Mouse (Mus musculus): ENCODE measurements around the gene Pgap3. TPM values are rescaled to one million over a fixed set of nuclear protein-coding genes. Genes with fewer than 3 reads are reported as not detected.

Gene Pgap3
- total RNA-seq (2021), result 1 to 10 TPM; 8.9 to 9.6 TPM

DNA sequence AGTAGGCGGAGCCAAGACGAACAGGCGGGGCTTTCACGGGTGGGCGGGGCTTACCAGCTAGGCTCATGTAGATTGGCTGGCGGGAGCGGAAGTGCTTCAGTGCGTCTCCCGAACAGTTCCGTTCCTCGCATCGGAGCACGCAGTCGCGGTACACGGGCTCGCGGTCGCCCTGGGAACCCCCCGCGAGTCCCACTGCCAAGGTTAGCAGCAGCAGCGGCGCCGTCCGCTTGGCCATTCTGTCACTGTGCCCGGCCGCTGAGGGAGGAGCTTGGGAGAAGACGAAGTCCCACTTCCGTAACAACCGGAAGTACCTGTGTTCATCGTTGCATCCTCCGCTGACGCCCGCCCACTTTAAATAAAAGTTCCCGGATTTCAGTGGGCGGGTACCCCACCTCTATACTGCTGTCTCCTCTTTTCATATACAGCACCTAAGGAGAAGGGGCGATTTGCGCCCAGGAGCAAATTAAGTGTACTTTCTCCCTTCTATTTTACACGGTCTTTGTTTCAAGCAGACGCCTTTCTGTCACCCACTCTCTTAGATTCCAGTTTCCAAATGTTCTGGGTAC, at the start of gene Pgap3:
Gene Pgap3 (minus strand): TSS at position 330 of the 566 bp plus-strand sequence.
- DNase-seq (ENCODE audit: extremely low spot score in 1 of 2, low spot score in 1 of 2), result peak; percentile 68 to 87

DNA sequence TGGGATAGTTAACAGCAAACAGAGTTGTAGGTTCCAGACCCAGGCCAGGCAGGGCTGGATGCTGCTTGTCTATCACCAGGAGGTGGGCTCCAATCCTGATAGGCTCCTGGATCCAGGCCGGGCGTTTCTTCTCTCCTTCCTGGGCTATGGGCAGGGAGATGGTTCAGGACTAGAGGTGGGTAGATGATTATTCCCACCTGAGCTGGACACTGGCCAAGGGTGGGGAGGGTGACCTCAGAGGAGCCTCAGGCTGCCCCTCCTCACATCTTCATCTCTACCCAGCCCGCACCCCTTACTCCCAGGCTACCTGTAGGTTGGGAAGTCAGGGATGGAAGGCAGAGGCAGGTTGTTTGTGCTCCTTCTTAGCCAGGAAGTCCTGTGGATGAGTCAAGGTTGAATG, 49.1 kb upstream of the Pgap3 start:
- DNase-seq (ENCODE audit: extremely low spot score in 1 of 2, low spot score in 1 of 2), result no peak

DNA sequence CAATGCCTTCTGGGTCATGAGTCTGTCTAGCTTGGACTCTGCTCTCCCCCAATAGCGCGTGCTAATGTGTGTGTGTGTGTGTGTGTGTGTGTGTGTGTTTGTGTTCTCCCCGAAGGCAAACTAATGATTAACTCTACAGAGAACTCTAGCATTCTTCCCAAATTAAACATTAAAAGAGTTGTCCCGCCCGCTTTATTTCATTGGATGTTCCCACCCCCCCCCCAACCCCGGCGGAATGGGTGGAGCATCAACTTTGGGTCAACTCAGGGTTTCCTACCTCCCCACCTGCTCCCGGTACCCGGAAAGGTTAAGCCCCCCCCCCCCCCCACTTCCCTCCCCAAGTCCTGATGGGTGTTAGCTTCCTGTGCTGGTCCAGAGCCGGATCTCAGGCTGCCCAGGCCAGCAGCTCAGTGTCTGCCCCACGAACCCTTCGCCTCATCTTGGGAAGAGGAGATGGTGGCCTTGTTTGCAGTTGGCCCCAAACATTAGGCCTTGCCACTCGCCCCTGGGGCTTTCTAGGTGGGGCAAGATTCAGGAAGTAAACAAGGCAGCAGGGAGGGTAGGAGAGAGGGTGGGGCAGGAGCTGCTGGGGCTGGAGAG, 48.0 kb upstream of the Pgap3 start:
- no peak for DNase-seq (ENCODE audit: extremely low spot score in 1 of 2, low spot score in 1 of 2)

DNA sequence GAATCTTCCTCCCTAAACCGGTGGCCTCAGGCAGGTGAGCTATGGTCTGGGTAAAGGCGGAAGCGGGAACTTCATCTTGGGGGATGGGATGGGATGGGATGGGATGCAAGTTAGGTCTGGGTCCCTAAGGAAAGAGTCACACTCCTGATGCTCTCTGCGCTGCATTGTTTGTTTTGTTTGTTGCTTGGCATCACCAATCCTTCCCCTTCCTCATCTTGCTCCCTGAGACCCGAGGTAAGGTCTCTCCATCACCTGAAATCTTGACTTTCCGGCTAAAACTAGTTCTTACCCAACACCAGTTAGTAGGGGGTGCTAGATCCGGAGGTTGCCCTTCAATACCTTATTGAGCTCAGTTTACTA, 47.2 kb upstream of the Pgap3 start:
- DNase-seq (ENCODE audit: extremely low spot score in 1 of 2, low spot score in 1 of 2), result no peak

DNA sequence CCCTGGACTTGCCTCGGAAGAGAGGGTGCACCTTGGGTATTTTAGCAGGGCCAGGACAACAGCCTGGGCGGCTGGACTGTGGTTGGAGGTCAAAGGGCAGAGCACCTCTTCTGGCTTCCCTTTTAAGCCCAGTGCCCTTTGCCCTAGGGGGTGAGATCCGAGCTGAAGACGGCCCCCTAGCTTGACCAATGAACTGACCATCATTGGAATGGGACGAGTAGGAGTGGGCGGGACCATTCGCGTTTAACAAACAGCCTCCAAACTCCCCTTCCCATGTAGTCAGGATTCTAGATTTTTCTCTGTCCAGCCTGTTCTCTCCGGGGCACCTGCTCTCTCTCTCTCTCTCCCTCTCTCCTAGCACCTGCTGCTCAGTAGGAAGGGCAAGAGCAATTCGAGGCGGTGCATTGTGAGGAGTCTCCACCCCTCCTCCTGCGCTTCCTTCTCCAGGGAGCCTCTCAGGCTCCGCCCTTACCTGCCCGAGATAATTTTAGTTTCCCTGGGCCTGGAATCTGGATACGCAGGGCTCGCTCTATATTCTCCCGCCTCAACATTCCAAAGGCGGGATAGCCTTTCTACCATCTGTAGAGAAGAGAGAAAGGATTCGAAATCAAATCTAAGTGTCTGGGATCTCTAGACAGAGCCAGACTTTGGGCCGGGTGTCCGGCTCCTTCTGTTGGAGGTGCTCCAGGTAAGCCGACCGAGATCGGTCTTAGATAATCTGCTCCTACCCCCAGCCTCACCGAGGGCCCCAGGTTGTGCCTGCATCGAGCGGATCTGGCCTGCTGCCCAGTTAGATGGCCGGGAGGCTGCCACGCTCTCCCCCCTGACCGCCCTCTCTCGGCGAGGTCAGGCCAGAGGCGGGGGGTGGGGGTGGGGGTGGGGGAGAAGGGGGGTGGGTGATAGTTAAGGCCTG, 46.5 kb upstream of the Pgap3 start:
- no peak for DNase-seq (ENCODE audit: extremely low spot score in 1 of 2, low spot score in 1 of 2)

DNA sequence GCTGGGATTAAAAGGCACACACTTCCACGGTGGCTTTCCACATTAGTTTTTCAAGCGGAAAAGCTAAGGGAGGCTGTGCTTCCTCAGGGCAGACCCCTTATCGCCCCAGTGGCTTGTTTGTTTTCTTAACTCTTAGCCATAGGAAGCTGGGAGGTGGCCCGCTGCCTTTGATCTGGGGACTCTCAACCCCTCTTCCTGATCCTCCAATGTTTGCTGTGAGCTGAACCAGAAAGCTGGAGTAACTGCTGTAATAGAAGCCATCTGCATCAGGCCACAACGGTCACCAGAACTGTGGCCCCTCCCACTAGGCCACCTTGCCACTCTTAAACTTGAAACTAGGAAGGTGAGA, 45.9 kb upstream of the Pgap3 start, which contains the start of gene Grb7:
Gene Grb7 (plus strand): TSS at position 182 of the 349 bp plus-strand sequence.
- DNase-seq (ENCODE audit: extremely low spot score in 1 of 2, low spot score in 1 of 2), result no peak

DNA sequence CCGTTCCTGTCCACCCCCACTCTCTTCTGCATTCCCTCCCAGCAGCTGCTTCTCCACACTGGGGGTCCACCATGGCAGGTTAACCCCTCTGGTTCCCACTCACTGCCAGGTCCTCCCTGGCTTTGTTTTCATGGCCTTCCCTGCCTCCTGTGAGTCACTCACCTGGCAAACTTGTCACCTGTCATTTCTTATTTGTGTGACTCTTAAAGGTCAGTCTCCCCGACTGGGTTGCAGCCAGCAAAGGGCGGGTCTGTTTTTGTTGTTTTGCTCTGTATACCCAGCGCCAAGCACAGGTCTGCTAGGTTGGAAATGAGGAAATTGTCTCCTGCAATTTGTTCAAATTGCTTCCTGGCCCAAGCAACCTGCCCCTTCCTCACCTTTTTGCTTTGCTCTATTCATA, 45.4 kb upstream of the Pgap3 start:
- no peak for DNase-seq (ENCODE audit: extremely low spot score in 1 of 2, low spot score in 1 of 2)

DNA sequence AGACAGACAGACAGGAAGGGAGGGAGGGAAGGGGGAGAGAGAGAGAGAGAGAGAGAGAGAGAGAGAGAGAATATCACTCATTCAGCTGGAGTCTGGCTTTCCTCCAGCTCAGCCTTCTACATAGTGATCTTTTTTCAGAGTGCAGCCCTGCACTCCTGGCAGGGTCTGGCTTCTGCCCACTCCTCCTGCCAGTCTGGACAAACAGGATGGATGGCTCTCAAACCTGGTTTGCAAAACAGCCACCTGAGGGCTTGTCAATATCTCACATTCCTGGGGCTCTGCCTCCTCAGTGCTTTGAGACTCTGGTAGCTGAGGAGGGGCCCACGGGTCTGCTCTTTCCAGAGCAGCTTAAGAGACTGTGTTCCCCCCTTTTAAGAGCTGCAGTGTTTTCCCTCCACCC, 44.9 kb upstream of the Pgap3 start:
- DNase-seq (ENCODE audit: extremely low spot score in 1 of 2, low spot score in 1 of 2), result no peak

DNA sequence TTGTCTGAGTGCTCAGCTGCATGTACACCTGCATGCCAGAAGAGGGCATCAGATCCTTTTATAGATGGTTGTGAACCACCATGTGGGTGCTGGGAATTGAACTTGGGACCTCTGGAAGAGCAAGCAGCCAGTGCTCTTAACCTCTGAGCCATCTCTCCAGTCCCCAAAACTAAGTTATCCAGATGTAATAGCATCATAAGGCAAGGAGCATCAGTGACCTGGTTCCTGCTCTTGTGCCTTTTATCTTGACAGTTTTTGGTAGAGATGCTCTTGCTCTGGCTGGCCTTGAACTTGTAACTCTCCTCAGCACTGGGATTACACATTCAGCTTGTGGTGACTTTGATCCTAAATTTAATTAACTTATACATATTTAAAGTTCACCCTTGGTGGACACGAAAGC, 43.4 kb upstream of the Pgap3 start:
- no peak for DNase-seq (ENCODE audit: extremely low spot score in 1 of 2, low spot score in 1 of 2)

DNA sequence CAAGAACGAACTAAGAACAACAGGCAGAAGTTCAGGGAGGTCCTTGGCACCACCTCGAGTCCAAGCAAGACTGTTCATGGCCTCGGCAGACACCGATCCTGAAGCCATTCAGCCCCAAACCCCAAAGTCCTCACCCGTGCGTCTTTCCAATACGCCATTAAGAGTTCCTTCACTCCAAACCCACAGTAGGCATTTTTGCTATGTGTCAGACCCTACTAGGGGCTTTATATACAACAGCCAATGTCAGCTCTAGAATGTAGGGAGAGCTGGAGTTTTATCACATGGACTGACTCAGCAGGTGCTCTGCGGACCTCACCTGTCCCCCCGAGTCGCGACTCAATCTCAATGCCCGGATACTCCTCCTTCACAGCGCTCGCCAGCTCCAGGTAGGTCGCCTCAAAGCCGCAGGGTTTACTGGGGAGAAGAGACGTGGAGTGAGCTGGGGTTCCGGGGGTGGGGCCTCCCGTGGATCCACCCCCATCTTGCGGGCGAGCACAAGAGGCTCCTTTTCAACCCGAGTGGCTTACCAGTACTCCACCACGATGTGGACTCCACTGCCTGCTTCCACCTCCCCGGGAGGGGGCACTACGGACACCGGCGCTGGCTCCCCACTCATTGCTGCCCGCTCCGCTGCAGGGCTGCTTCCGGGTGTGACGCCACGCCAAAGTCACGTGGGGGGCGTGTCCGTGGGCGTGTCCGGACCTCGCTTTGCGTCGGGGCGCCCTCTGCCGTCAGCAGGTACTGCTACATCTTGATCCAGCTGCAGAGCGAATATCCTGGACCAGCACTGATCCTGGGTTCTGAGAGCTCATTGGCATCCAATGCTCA, 38.3 kb upstream of the Pgap3 start, which contains the start of gene Mien1:
Gene Mien1 (minus strand): TSS at position 661 of the 828 bp plus-strand sequence.
- peak; percentile 97 to 98 for DNase-seq (ENCODE audit: extremely low spot score in 1 of 2, low spot score in 1 of 2)

DNA sequence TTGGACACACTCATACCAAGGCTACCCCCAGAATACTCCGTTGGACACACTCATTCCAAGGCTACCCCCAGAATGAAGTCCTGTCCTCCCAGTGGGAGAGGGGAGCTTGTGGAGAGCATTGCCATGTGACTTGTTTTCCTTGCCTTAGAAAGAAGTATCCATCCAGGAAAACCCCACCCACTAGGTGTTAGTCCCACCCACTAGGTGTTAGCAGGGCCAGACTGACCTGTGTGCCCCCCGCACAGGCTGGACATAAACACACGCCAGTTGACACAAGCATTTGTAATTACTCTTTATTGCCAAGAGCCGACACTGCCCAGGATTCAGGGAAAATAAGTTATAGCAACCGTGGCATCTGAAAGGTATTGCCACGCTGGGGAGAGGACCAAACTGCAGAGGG, 37.2 kb upstream of the Pgap3 start:
- no peak for DNase-seq (ENCODE audit: extremely low spot score in 1 of 2, low spot score in 1 of 2)

DNA sequence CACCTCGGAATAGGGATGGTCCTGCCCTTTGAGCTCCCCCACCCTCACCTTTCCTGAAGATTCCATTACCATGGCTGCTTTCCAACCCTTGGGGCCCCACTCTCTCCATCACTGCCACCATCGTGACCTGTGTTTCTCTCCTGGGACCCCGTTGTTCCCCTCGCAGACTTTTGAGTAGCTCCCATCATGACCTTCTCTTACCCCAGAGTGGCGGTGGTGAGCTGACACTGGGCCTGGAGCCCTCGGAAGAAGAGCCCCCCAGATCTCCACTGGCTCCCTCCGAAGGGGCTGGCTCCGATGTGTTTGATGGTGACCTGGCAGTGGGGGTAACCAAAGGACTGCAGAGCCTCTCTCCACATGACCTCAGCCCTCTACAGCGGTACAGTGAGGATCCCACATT, 35.4 kb upstream of the Pgap3 start:
- DNase-seq (ENCODE audit: extremely low spot score in 1 of 2, low spot score in 1 of 2), result no peak

DNA sequence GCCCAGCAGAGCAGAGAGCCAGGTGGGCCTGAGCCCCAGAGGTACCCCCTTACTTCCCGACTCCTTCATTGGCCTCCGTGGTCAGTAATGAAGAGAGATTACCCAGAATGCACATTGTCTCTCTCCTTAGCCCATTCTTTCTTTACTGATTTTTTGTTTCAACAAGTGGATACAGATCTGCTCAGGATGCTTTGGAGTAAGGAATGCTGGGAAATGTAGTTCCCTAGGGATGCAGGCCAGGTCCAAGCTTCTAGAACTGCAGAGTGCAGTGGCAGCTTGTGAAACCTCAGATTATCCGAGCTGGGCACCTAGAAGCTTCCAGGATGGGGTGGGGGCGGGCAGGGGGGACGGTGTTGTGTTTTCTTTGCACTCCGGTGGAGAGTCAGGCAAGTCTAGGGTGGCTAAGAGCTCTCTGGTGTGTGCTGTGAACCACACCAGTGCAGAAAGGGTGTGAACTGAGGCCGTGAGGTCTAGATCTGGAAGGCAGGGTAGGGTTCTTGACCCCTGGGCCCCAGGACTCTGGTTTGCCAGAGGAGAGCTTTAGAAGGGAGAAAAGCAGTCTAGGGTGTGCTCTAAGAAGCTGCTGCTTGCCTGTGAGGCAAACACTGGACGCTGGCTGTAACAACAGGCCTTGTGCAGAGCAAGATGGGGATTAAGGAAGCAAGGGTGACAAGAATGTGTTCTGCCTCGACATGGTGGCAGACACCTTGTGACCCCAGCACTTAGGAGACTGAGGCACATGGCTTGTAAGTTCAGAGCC, 31.6 kb upstream of the Pgap3 start:
- DNase-seq (ENCODE audit: extremely low spot score in 1 of 2, low spot score in 1 of 2), result no peak

DNA sequence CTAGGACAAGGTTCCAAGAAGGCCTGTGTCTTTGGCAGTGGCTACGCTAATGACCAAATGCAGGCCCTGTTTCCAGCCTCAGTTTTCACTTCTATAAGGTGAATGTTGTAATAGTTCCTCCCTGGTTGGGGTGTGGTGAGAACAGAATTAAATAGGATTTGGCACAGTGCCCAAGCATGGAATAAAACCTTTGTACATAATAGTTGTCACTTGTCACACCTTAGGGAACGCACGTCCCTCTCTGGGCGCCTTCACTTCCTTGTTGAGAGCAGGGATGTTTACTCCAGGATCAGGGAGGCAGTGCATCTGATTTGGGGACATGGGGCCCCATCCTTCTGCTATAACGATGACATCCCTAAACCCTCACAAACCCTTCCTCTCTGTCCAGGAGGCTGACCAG, 28.1 kb upstream of the Pgap3 start:
- no peak for DNase-seq (ENCODE audit: extremely low spot score in 1 of 2, low spot score in 1 of 2)

DNA sequence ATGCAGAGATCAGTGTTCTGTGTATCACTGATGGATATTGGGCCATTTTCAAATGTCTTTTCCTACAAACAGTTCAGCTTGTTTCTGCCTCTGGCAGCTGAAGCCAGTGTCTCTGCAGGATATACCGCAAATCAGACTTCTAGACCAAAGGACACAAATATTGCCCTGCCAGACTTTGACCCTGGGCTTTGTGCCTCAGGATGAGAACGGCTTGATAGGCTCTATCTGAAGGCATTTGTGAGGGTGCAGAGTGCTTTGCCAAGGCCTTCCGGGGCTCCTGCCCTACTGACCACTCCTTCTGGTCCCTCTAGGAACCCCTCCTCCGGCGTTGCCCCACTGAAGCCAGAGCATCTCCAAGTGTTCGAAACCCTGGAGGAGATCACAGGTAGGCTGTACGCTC, 26.3 kb upstream of the Pgap3 start:
- DNase-seq (ENCODE audit: extremely low spot score in 1 of 2, low spot score in 1 of 2), result no peak

DNA sequence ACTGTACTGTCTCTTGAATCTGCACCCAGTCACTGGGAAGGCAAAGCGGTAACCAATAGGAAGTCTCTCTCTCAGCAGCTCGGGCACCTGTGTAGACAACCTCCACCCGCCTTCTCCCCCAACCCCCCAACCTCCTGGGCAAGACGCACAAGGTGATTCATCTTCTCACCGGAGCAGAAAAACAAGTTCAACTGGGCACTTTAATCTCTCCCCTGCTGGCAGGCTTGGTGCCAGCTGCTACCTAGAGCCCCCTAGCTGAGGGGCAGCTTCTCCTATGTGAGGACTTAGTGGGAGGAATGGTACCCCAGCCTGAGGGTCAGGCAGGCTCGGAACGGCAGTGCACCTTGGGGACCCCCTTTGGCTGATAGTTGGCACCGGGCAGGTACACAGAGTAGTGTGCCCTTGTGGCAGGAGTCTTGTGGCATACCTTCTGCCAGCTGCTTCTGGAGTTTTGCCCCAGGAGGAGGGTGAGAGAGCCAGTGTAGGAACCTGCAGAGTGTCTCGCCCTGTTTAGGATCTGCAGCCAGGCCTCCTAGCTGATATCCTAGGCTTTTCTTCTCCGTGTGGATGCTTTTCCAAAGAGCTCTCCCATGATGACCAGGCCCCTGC, 18.8 kb upstream of the Pgap3 start:
- no peak for DNase-seq (ENCODE audit: extremely low spot score in 1 of 2, low spot score in 1 of 2)

DNA sequence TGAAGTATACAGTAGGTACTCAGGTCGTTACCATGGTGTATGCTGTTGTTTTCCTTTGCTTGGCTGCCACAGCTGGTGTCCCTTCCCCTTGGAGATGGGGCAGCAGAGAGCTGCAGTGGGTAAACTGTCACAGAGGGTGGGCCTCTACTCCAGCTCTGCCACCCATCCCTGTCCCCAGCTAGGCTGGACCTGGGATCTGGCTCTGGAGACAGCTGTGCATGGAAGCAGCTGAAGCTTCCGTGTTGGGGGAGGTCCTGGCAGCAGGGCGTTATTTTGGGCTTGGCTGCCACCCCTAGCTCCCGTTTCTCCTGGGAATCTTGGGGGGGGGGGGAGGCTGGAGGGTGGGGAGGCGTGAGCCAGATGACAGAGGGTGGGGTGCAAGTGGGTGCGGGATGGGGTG, 18.0 kb upstream of the Pgap3 start:
- DNase-seq (ENCODE audit: extremely low spot score in 1 of 2, low spot score in 1 of 2), result no peak

DNA sequence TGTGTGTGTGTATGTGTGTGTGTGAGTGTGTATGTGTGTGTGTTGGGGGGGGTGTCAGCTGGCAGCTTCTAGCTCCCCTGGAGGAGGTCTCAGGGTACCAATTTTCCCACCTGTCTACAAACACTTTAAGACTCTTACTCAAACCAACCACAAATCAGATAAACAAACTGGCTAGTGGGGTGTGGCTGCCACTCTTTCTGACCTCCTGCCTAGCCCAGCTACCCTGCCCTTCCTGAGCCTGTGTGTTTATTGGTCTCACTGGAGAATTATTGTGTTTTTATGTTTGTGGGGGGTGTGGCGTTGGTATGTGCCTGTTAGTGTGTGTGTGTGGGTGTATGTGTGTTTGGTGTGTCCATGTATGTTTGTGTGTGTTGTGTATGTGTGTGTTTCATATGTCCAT, 16.8 kb upstream of the Pgap3 start:
- DNase-seq (ENCODE audit: extremely low spot score in 1 of 2, low spot score in 1 of 2), result no peak

DNA sequence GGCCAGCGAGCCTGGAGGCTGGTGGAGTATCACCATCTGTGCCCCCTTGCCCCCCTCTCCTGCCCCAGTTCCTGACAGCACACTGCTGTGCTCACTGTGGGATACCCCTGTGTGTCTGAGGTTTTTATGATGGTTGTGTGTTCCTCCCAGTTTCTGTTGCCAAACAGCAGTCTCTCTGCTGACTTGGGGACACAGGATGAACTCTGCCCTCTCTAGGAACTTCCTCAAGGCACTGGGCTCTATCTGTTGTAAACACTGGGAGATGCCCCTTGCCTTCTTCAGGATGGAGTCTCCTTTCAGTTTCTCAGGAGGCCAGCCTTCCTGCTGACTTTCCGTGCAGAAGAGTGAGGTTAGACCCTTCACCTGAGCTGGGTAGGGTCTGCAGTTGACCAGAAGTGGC, 13.9 kb upstream of the Pgap3 start:
- DNase-seq (ENCODE audit: extremely low spot score in 1 of 2, low spot score in 1 of 2), result no peak

DNA sequence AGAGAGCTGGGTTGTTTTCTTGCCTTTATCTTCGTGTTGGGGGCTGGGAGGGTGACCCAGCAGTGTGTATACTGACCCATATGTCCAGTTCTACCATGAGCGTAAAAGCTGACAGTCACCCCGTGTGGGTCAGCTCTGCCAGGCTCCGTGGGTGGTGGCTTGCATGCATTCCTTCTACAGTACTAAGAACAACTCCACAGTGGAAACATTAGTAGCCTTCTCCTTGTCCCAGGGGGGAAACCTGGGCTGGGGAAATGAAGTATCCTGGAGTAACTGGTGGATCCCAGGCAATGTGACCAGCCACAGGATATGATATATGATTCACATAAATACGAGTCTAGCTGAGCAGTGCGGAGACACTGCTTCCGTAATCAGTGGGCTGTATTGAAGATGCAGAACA, 13.4 kb upstream of the Pgap3 start:
- DNase-seq (ENCODE audit: extremely low spot score in 1 of 2, low spot score in 1 of 2), result no peak

Measured in layer of hippocampus, postnatal 25 days (tissue).